Mouse (Mus musculus): Measurements from ENCODE around the gene A830005F24Rik. TPM values are rescaled to one million over a fixed set of nuclear protein-coding genes. Genes with fewer than 3 reads are reported as not detected.
A peak's percentile ranks its signal among the peaks of the same experiment; 100 is the strongest.

The A830005F24Rik gene
- 1.3 and 1.6 TPM in 2 replicates for polyA plus RNA-seq (2012; rRNA removed)

DNA sequence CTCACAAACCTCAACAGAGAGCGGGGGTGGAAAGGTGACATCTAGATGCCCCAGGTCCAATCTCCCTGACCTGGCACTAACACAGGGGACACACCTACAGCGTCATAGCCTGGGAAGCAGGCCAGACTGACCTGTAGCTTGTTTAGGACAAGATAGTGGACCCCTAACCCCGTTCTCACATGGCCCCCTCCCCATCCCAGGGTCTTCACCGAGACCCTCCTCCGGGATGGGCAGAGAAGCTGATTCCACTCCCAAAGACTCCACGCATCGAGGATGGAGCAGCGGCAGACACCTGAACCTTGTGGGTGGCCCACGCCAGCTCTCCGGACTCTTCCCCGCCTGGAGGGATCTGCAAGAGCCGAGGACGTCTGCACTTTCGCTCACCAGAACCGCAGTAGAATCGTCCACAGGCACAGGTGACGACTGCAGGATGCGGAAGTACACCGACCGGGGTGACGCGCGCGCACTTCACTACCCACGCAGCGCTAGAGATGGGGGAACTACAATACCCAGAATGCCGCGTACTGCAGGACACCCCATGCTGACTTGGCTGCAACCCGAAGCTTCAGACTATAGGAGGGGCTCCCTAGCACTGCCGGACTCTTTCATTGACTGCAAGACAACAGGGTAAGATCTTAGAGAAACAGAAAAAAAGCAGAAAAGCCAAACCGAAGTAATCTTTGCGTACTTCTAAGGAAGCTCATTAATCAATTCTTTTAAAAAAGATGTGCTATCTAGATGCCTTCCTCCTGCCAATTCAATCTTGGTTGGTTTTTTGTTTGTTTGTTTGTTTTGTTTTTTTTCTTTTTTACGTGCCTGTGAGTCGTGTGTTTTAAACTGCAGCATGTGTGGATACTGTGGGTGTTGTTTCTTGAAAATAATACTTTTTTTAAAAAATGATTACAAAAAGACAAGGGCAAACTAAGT is at the start of gene A830005F24Rik, which contains the start of gene Zfp169:
Gene A830005F24Rik (plus strand): TSS at position 568 of the 927 bp plus-strand sequence.
Gene Zfp169 (minus strand): TSS at position 449 of the 927 bp plus-strand sequence.
- TF ChIP-seq POLR2A (IDR thresholded peaks at IDR 0.05; ENCODE audit: extremely low read depth, insufficient read depth, low read length) (peak; percentile 98), CTCF (IDR thresholded peaks at IDR 0.05; ENCODE audit: extremely low read depth, insufficient read depth, low read length) (no peak)

DNA sequence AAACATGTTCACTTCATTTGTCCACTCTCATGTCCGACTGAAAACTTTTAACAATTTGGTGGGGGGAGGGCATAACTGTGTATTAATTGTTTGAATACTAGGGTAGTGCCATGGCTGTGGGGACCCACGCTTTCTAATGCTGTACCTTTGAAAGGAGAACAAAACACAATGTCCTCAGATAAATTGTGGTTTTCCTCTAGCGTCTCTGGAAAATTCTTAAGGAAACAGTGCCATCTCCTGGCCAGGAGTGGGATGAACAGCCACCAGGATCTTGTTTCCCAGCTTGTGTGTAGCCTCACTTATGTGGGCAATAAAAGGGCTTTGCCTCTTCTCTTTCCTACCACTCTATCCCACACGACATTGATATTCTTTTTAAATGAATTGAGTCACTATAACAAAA is 49.2 kb upstream of the A830005F24Rik start:
- Histone ChIP-seq H3K27ac (ENCODE audit: insufficient read depth, low read length) (no peak overlapping the region), H3K4me1 (ENCODE audit: control insufficient read depth, insufficient read depth, low read length) (no peaks in the 10 kb centered on the region), H3K4me3 (ENCODE audit: insufficient read depth, low read length) (no peak overlapping the region)
- no peak for TF ChIP-seq POLR2A (IDR thresholded peaks at IDR 0.05; ENCODE audit: extremely low read depth, insufficient read depth, low read length)
- TF ChIP-seq CTCF (IDR thresholded peaks at IDR 0.05; ENCODE audit: extremely low read depth, insufficient read depth, low read length) = peak; percentile 89

More for the DNA sequence above, at the start of gene A830005F24Rik, which contains the start of gene Zfp169:
- Histone ChIP-seq H3K4me3 (ENCODE audit: insufficient read depth, low read length) (peak within 1 kb of the TSS; percentile 86), H3K4me1 (ENCODE audit: control insufficient read depth, insufficient read depth, low read length) (no peaks in the 10 kb centered on the region; the same call in 1 of the 2 replicates), H3K27ac (ENCODE audit: insufficient read depth, low read length) (peak within 1 kb of the TSS; percentile 26; the same call in 1 of the 2 replicates)

DNA sequence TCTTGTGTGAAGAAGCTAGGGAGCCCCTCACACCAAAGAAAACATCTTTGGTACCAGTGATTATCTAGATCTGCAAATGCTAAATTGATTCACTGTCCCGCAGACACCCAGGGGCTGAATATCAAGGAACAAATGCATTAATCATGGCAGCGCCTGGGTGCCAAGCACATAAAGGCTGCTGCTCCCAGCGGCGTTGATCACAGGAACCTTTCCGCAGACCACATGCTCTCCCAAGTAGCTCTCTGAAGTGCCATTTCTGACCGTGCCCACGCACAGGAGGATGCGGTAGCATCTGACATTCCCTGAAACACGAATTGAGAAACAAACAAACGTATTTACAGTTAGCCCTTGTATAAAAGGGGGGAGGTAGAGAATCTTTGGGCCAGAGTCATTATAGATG is 47.2 kb upstream of the A830005F24Rik start:
- no peak overlapping the region for H3K4me3 ChIP-seq (ENCODE audit: insufficient read depth, low read length)
- H3K4me1 ChIP-seq (ENCODE audit: control insufficient read depth, insufficient read depth, low read length) = no peaks in the 10 kb centered on the region
- TF ChIP-seq POLR2A (IDR thresholded peaks at IDR 0.05; ENCODE audit: extremely low read depth, insufficient read depth, low read length) (no peak), CTCF (IDR thresholded peaks at IDR 0.05; ENCODE audit: extremely low read depth, insufficient read depth, low read length) (no peak)
- no peak overlapping the region for H3K27ac ChIP-seq (ENCODE audit: insufficient read depth, low read length)

DNA sequence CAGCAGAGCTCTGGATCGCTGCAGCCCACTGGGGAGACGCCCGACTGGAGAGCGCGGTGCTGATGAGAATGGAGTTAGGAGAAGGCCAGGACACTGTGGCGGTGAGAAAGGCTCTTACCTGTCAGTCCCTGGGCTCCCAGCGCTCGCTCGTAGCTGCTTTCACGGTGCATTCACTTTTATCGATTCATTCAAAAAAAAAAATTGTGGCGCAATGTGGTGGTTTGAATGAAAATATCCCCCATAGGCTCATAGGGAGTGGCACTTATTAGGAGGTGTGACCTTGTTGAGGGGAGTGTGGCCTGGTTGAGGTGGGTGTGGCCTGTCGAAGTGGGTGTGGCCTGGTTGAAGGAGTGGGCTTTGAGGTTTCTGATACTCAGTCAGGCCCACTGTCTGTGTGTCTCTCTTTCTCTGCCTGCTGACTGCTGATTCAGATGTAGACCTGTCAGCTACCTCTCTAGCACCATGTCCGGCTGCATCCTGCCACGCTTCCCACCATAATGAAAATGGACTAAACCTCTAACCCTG is 44.7 kb upstream of the A830005F24Rik start:
- TF ChIP-seq CTCF (IDR thresholded peaks at IDR 0.05; ENCODE audit: extremely low read depth, insufficient read depth, low read length) (no peak), POLR2A (IDR thresholded peaks at IDR 0.05; ENCODE audit: extremely low read depth, insufficient read depth, low read length) (no peak)
- Histone ChIP-seq H3K4me1 (ENCODE audit: control insufficient read depth, insufficient read depth, low read length) (no peaks in the 10 kb centered on the region), H3K27ac (ENCODE audit: insufficient read depth, low read length) (no peak overlapping the region)

DNA sequence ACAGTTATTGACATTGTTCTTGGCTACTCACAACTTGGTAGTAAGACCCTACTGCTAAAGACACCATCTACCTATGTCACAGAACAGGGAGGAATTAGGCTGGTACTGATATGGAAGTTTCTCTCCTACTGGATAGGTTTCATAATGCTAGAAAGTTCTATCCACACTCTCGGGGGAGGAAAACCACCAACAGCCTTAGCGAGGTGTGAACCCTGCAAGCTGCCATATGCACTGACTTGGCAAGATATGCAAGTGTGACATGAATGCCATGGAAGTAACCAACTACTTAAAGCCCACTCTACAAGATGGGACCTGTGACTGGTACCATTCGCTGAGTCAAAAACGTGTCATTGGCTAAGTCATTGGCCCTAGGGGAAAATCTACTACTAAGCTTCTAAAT is 29.8 kb upstream of the A830005F24Rik start:
- no peak overlapping the region for H3K4me3 ChIP-seq (ENCODE audit: insufficient read depth, low read length)
- TF ChIP-seq POLR2A (IDR thresholded peaks at IDR 0.05; ENCODE audit: extremely low read depth, insufficient read depth, low read length) (no peak), CTCF (IDR thresholded peaks at IDR 0.05; ENCODE audit: extremely low read depth, insufficient read depth, low read length) (no peak)
- H3K27ac ChIP-seq (ENCODE audit: insufficient read depth, low read length) = no peak overlapping the region
- H3K4me1 ChIP-seq (ENCODE audit: control insufficient read depth, insufficient read depth, low read length) = no peaks in the 10 kb centered on the region

More for the DNA sequence above, 44.7 kb upstream of the A830005F24Rik start:
- no peak overlapping the region for H3K4me3 ChIP-seq (ENCODE audit: insufficient read depth, low read length)

DNA sequence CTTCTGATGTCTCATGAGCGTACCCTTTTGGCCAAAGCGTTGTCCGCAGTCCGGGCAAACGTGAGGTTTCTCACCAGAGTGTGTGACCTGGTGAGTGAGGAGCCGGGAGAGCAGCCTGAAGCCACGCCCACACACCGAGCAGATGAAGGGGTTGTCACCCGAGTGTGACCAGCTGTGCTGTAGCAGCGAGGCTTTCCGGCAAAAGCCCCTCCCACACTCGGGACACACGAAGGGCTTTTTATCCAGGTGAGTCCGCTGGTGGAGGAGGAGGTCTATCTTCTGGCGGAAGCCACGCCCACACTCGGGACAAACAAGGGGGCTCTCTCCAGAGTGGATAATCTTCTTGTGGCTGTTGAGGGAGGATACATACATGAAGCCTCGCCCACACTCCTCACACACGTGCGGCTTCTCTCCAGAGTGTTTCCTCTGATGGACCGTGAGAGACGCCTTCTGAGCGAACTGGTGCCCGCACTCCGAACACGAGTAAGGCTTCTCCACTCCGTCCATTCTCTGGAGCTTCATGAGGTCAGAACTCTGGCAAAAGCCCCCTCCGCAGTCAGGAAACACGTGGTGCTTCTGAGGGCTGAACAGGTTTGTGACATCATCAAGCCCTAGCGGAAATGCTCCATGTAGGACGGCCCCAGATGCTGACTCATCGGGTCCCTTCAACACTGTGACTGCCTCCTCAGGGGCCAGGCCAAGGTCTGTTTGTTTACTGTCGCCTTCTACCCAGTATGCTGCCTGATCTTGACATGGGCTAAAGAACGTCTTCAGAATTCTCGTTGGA is 22.8 kb upstream of the A830005F24Rik start:
- Histone ChIP-seq H3K4me1 (ENCODE audit: control insufficient read depth, insufficient read depth, low read length) (peaks cover 3% of the 10 kb centered on the region; the same call in 1 of the 2 replicates), H3K27ac (ENCODE audit: insufficient read depth, low read length) (no peak overlapping the region), H3K4me3 (ENCODE audit: insufficient read depth, low read length) (no peak overlapping the region)
- no peak for TF ChIP-seq CTCF (IDR thresholded peaks at IDR 0.05; ENCODE audit: extremely low read depth, insufficient read depth, low read length)
- TF ChIP-seq POLR2A (IDR thresholded peaks at IDR 0.05; ENCODE audit: extremely low read depth, insufficient read depth, low read length) = no peak

DNA sequence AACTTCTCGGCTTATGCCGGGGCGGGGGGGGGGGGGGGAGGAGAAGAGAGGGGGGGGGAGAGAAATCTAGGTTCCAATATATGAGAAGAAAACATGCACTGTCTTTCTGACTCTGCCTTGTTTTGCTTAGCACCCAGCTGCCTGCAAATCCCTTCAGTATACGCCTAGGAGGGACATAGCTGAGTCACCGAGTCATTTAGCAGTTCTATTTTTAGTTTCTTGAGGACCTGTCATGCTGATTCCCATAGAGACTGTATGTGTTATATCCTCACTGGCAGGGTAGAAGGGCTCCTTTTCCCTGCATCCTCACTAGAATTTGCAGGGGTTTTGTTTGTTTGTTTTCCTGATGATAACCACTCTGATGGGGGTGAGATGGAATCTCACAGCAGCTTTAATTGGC is 20.2 kb upstream of the A830005F24Rik start:
- Histone ChIP-seq H3K4me3 (ENCODE audit: insufficient read depth, low read length) (no peak overlapping the region), H3K27ac (ENCODE audit: insufficient read depth, low read length) (0 out of 2 replicates have a peak overlapping the region, but pooled peaks have one; percentile 15), H3K4me1 (ENCODE audit: control insufficient read depth, insufficient read depth, low read length) (peaks cover 3% of the 10 kb centered on the region; the same call in 1 of the 2 replicates)
- TF ChIP-seq POLR2A (IDR thresholded peaks at IDR 0.05; ENCODE audit: extremely low read depth, insufficient read depth, low read length) (no peak), CTCF (IDR thresholded peaks at IDR 0.05; ENCODE audit: extremely low read depth, insufficient read depth, low read length) (no peak)

DNA sequence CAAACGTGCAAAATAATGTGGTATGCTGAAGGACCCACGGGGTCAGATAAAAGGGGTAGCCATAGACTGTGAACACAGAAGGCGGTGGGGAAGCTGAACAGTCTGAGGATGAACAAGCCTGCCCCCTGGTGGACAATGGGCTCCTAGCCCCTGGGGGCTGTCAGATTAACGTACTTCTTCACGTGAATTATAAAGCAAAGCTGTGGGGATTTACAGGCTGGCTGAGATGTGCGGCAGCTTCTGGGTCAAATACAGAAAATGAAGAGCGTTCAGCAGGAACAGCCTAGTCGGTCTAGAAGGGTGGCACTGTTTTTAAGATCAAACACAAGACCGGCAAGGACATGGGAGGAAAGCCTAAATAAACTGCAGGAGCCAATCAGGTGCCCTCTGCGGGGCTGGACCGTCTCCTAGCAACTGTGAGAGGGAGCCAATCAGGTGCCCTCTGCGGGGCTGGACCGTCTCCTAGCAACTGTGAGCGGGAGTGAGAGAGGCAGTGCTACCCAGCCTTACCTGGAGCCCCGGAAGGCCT is 15.6 kb upstream of the A830005F24Rik start:
- no peak overlapping the region for H3K27ac ChIP-seq (ENCODE audit: insufficient read depth, low read length)
- peak; percentile 68 for TF ChIP-seq CTCF (IDR thresholded peaks at IDR 0.05; ENCODE audit: extremely low read depth, insufficient read depth, low read length)
- TF ChIP-seq POLR2A (IDR thresholded peaks at IDR 0.05; ENCODE audit: extremely low read depth, insufficient read depth, low read length) = no peak; the same call in 1 of the 2 replicates
- peak overlapping the region; percentile 35; the same call in 1 of the 2 replicates for H3K4me3 ChIP-seq (ENCODE audit: insufficient read depth, low read length)
- peaks cover 1% of the 10 kb centered on the region; the same call in 1 of the 2 replicates for H3K4me1 ChIP-seq (ENCODE audit: control insufficient read depth, insufficient read depth, low read length)

DNA sequence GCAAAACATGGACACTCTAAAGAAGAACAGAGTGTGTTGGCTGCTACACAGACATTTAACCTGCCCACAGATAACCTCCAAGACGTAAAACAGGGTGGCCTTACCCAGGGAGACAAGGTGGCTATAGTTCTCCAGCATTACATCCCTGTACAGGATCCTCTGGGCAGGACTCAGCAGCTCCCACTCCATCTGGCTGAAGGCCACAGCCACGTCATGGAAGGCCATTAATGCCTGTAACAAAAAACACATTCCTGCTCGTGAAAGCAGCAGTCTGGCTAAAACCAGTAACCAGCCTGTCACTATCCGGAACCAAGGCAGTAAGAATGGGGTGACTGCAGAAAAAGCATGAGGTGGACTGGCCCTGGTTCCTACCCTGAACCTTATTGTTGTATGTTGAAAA is 14.7 kb upstream of the A830005F24Rik start:
- Histone ChIP-seq H3K4me1 (ENCODE audit: control insufficient read depth, insufficient read depth, low read length) (no peaks in the 10 kb centered on the region), H3K27ac (ENCODE audit: insufficient read depth, low read length) (no peak overlapping the region), H3K4me3 (ENCODE audit: insufficient read depth, low read length) (no peak overlapping the region)
- TF ChIP-seq CTCF (IDR thresholded peaks at IDR 0.05; ENCODE audit: extremely low read depth, insufficient read depth, low read length) = no peak
- TF ChIP-seq POLR2A (IDR thresholded peaks at IDR 0.05; ENCODE audit: extremely low read depth, insufficient read depth, low read length) = no peak
